Mouse (Mus musculus) erythroblast, embryonic 14.5 days (primary cell): ENCODE results near the gene Ppt2. TPM values are rescaled to one million over a fixed set of nuclear protein-coding genes. Genes with fewer than 3 reads are reported as not detected.

Experiments used
- H3K27me3 ChIP-seq: 2 replicates; pipeline ENCODE4 v1.6.1; 2012; ENCODE audit warnings: inconsistent platforms; ENCODE audit not compliant: control insufficient read depth
- H3K36me3 ChIP-seq: 2 replicates; pipeline ENCODE4 v1.6.1; 2012; ENCODE audit warnings: mild to moderate bottlenecking, inconsistent platforms; ENCODE audit not compliant: control insufficient read depth
- H3K4me1 ChIP-seq: 2 replicates; pipeline ENCODE4 v1.6.1; 2012; ENCODE audit warnings: inconsistent platforms; ENCODE audit not compliant: control insufficient read depth
- H3K4me3 ChIP-seq: replicated peaks from 2 replicates; pipeline ENCODE3; 2012; ENCODE audit warnings: moderate library complexity, mild to moderate bottlenecking, inconsistent platforms
- H3K9me3 ChIP-seq: 2 replicates; pipeline ENCODE4 v1.6.1; 2012; ENCODE audit warnings: low read length, inconsistent platforms, mixed read lengths; ENCODE audit not compliant: control insufficient read depth
- GATA1 ChIP-seq: IDR thresholded peaks from 2 replicates; pipeline ENCODE4 v1.6.1; 2012; ENCODE audit warnings: low read length, inconsistent platforms, mixed read lengths
- TAL1 ChIP-seq: IDR thresholded peaks from 3 replicates; pipeline ENCODE4 v1.6.1; 2012; ENCODE audit warnings: low read length, inconsistent platforms, mixed read lengths
- polyA plus RNA-seq: library from polyadenylated mRNA; stranded (reverse); fragments of >175 nt; gene quantifications from 2 replicates; pipeline ENCODE4 v1.2.3, GENCODE M21; 2012

Gene Ppt2
- polyA plus RNA-seq, 1 experiment, result 1.7 TPM

GRCm38 (mm10) chr17:34671151-34672066 is 43.1 kb upstream of the Ppt2 start:
- H3K27me3 ChIP-seq, result peaks cover 54% of the 10 kb centered on the region
- no peak overlapping the region for H3K4me3 ChIP-seq
- peaks cover 2% of the 10 kb centered on the region; the same call in 1 of the 2 replicates for H3K4me1 ChIP-seq
- no peak for TF ChIP-seq TAL1
- TF ChIP-seq GATA1, result no peak
- H3K9me3 ChIP-seq, result peaks cover 11% of the 10 kb centered on the region; the same call in 1 of the 2 replicates
- no peaks in the 10 kb centered on the region for H3K36me3 ChIP-seq

DNA sequence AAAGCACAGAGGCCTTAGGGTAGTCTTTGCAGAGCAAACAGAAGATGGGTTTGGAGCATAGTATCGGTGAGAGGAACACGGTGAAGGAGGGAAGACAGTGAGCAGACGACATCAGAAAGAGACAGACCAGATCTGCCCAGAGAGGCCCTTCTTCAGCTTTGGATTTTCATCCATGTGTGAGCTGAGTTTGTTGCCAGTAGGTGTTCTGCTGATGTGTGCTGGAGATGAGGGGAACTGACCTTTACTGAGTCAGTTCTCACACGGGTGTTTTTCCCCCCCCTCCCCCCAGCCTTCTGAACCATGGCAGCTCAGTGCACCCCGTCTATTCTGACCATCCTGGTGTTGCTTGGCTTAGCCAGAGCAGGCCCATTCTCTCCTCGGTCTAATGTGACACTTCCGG is 41.9 kb upstream of the Ppt2 start, which contains the start of gene Tnxb:
Gene Tnxb, plus strand, starts transcription at position 301 of the 400 bp plus-strand sequence.
- H3K4me3 ChIP-seq, result no peak within 1 kb of the TSS
- H3K36me3 ChIP-seq, result no peaks in the 10 kb centered on the region
- H3K9me3 ChIP-seq, result peaks cover 11% of the 10 kb centered on the region; the same call in 1 of the 2 replicates
- no peak for TF ChIP-seq TAL1
- no peak for TF ChIP-seq GATA1
- peaks cover under 1% of the 10 kb centered on the region; the same call in 1 of the 2 replicates for H3K4me1 ChIP-seq
- H3K27me3 ChIP-seq, result peaks cover 52% of the 10 kb centered on the region

DNA sequence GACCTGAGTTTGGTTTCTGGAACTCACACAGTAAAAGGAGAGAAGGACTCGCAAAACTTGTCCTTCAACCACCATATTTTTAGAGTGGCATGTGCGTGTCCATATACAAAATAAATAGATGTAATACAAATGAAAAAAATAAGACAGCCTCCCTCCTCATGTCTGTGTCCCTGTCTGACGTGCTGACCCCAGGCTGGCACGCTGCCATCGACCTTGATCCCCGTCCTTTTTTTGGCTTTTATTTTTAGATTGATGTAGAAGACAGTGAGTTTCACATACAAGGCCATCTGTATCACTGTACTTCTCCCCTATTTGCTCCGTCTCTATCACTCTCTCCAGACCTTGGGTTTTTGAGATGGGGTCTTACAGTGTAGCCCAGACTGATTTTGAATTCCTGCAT is 36.2 kb upstream of the Ppt2 start:
- peaks cover 38% of the 10 kb centered on the region for H3K27me3 ChIP-seq
- peaks cover 10% of the 10 kb centered on the region for H3K4me1 ChIP-seq

GRCm38 (mm10) chr17:34663558-34663957 is 35.2 kb upstream of the Ppt2 start:
- Histone ChIP-seq H3K27me3 (peaks cover 45% of the 10 kb centered on the region), H3K9me3 (no peaks in the 10 kb centered on the region), H3K36me3 (no peaks in the 10 kb centered on the region), H3K4me3 (no peak overlapping the region), H3K4me1 (peaks cover 10% of the 10 kb centered on the region)
- TF ChIP-seq GATA1, result no peak
- no peak for TF ChIP-seq TAL1

More for the DNA sequence above, 36.2 kb upstream of the Ppt2 start:
- H3K4me3 ChIP-seq, result no peak overlapping the region
- TF ChIP-seq TAL1 (no peak), GATA1 (no peak)
- no peaks in the 10 kb centered on the region for H3K9me3 ChIP-seq
- no peaks in the 10 kb centered on the region for H3K36me3 ChIP-seq

- TF ChIP-seq GATA1 (no peak), TAL1 (no peak)
- Histone ChIP-seq H3K27me3 (peaks cover 45% of the 10 kb centered on the region), H3K9me3 (no peaks in the 10 kb centered on the region), H3K36me3 (no peaks in the 10 kb centered on the region), H3K4me3 (no peak overlapping the region), H3K4me1 (peaks cover 10% of the 10 kb centered on the region)
Observed at GRCm38 (mm10) chr17:34662978-34663377, 34.7 kb upstream of the Ppt2 start.

GRCm38 (mm10) chr17:34662468-34662867 is 34.2 kb upstream of the Ppt2 start:
- Histone ChIP-seq H3K36me3 (no peaks in the 10 kb centered on the region), H3K9me3 (no peaks in the 10 kb centered on the region), H3K4me3 (no peak overlapping the region), H3K27me3 (peaks cover 47% of the 10 kb centered on the region), H3K4me1 (peaks cover 10% of the 10 kb centered on the region)
- TF ChIP-seq GATA1 (no peak), TAL1 (no peak)

GRCm38 (mm10) chr17:34661121-34661591 is 32.8 kb upstream of the Ppt2 start:
- TF ChIP-seq TAL1 (no peak), GATA1 (no peak)
- no peaks in the 10 kb centered on the region for H3K36me3 ChIP-seq
- peaks cover 10% of the 10 kb centered on the region for H3K4me1 ChIP-seq
- H3K9me3 ChIP-seq, result no peaks in the 10 kb centered on the region
- no peak overlapping the region for H3K4me3 ChIP-seq
- H3K27me3 ChIP-seq, result peaks cover 58% of the 10 kb centered on the region

- no peak for TF ChIP-seq TAL1
- no peak for TF ChIP-seq GATA1
- Histone ChIP-seq H3K36me3 (no peaks in the 10 kb centered on the region), H3K4me1 (peaks cover 10% of the 10 kb centered on the region), H3K9me3 (no peaks in the 10 kb centered on the region), H3K4me3 (no peak overlapping the region), H3K27me3 (peaks cover 58% of the 10 kb centered on the region)
Observed at GRCm38 (mm10) chr17:34660259-34660820, 32.0 kb upstream of the Ppt2 start.

DNA sequence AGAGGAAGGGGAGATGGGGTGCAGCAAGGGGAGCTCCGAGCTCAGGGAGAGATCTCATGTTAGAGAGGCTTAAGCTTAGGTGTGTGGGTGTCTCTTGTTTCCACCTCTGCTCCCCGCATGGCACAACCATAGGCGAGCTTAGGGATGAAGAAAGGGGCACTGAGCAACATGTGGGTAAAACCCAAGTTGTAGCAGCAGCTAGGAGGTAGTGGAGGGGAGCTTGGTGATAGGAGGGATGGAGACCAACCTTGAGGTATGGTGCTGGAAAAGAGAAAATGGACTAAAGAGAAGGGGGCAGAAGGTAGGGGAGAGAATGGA is 31.5 kb upstream of the Ppt2 start:
- H3K36me3 ChIP-seq, result peaks cover 2% of the 10 kb centered on the region; the same call in 1 of the 2 replicates
- H3K27me3 ChIP-seq, result peaks cover 58% of the 10 kb centered on the region
- peaks cover 10% of the 10 kb centered on the region for H3K4me1 ChIP-seq
- H3K4me3 ChIP-seq, result no peak overlapping the region
- no peaks in the 10 kb centered on the region for H3K9me3 ChIP-seq
- TF ChIP-seq GATA1 (no peak), TAL1 (no peak)
